Mouse (Mus musculus) liver, postnatal 0 days (tissue): Measurements from ENCODE around the gene Gas2. TPM values are rescaled to one million over a fixed set of nuclear protein-coding genes. Genes with fewer than 3 reads are reported as not detected.

Experiments used
- ATAC-seq: fragments of 200-750 bp; cut with Nextera tagmentation; 2 replicates; pipeline ENCODE4 v1.8.0; 2017; ENCODE audit warnings: mild to moderate bottlenecking, moderate library complexity
- DNase-seq: peaks from one replicate; pipeline ENCODE4 v3.0.0-alpha.2; 2016
- H3K27ac ChIP-seq: fragments of 300-500 bp; sonication (generic); 2 replicates; pipeline ENCODE4 v1.5.1; 2014; ENCODE audit warnings: antibody characterized with exemption, moderate library complexity, mild to moderate bottlenecking, low read depth
- H3K27me3 ChIP-seq: fragments of 300-500 bp; sonication (generic); 2 replicates; pipeline ENCODE4 v1.6.1; 2014; ENCODE audit warnings: low read length, control low read depth, mixed read lengths; ENCODE audit not compliant: insufficient read depth
- H3K36me3 ChIP-seq: fragments of 300-500 bp; sonication (generic); replicated peaks from 2 replicates; pipeline ENCODE4 v1.6.1; 2014; ENCODE audit warnings: mild to moderate bottlenecking, control low read depth, low read length, moderate library complexity, mixed read lengths; ENCODE audit not compliant: insufficient read depth
- H3K4me1 ChIP-seq: fragments of 300-500 bp; sonication (generic); 2 replicates; pipeline ENCODE4 v1.6.1; 2014; ENCODE audit warnings: antibody characterized with exemption, mild to moderate bottlenecking, control low read depth; ENCODE audit not compliant: insufficient read depth
- H3K4me2 ChIP-seq: fragments of 300-500 bp; sonication (generic); 2 replicates; pipeline ENCODE4 v1.6.1; 2014; ENCODE audit warnings: low read depth, mild to moderate bottlenecking, low read length, moderate library complexity, mixed read lengths
- H3K4me3 ChIP-seq: fragments of 300-500 bp; sonication (generic); 2 replicates; pipeline ENCODE4 v1.5.1; 2014; ENCODE audit warnings: low read depth, low read length
- H3K9ac ChIP-seq: fragments of 300-500 bp; sonication (generic); replicated peaks from 2 replicates; pipeline ENCODE4 v1.6.1; 2014; ENCODE audit warnings: mild to moderate bottlenecking, moderate library complexity
- H3K9me3 ChIP-seq: fragments of 300-500 bp; sonication (generic); 2 replicates; pipeline ENCODE4 v1.6.1; 2016; ENCODE audit warnings: mild to moderate bottlenecking, control low read depth, low read length, mixed read lengths
- CTCF ChIP-seq: sonication (generic); IDR thresholded peaks from 2 replicates; pipeline ENCODE4 v1.5.1; 2016; ENCODE audit warnings: antibody characterized with exemption, low read depth
- EP300 ChIP-seq: IDR thresholded peaks from 2 replicates; pipeline ENCODE4 v1.6.1; 2016; ENCODE audit warnings: antibody characterized with exemption, low read depth, mild to moderate bottlenecking
- WGBS: fragments of 180-500 bp; shearing (Covaris S2); extraction: QIAGEN DNeasy Blood & Tissue Kit; methylation state at CpG from one replicate; pipeline ENCODE4 v1.1.7; 2014; ENCODE audit not compliant: insufficient replicate concordance; 5-methylcytosine and 5-hydroxymethylcytosine counted together
- polyA plus RNA-seq: library from polyadenylated mRNA; unstranded; fragments of >200 nt; fragmentation: Nextera tagmentation; extraction: Ambion mirVana; gene quantifications from 2 replicates; pipeline ENCODE4 v1.2.1, GENCODE M21; 2015

The Gas2 gene
- polyA plus RNA-seq, 1 experiment from 2014 or later = 6.1 TPM

DNA sequence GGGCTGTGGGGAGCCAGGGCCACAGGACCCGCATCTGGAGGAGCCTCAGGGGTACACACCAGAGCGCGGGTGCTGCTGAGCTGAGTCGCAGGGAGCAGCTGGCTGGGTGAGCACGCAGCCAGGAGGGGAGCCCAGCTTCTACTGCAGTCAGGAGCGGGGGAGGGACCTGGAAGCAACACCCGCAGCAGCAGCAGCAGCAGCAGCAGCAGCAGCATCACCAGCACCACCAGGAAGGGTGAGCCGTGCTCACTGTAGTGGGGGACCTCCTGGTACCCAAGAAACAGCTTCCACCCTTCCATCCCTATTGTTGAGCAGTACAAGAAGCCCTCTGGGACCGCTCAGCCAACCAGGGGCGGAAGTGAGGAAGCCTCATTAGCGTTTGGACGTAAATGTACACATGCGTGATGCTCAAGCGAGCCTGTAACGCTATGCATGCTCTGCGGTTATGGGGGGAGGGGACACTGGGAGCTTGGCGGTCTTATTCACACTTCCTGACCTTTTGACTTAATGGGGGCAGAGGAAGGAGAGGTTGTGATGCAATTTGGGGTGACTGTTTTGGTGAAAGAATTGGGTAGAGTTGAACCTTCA is 17.4 kb downstream of the Gas2 start:
- H3K4me1 ChIP-seq = peaks cover 6% of the 10 kb centered on the region
- H3K36me3 ChIP-seq = no peaks in the 10 kb centered on the region
- no peaks in the 10 kb centered on the region for H3K27me3 ChIP-seq
- H3K9me3 ChIP-seq = no peaks in the 10 kb centered on the region
- 2% methylated on average over 17 of the region's 17 CpGs for WGBS
- ATAC-seq = peak; percentile 70
- no peak overlapping the region for H3K27ac ChIP-seq
- H3K4me3 ChIP-seq = peak overlapping the region; percentile 27
- TF ChIP-seq CTCF (no peak), EP300 (no peak)
- 0 out of 2 replicates have a peak overlapping the region, but pooled peaks have one; percentile 27 for H3K9ac ChIP-seq
- DNase-seq = peak; percentile 42
- peak overlapping the region; percentile 72 for H3K4me2 ChIP-seq

DNA sequence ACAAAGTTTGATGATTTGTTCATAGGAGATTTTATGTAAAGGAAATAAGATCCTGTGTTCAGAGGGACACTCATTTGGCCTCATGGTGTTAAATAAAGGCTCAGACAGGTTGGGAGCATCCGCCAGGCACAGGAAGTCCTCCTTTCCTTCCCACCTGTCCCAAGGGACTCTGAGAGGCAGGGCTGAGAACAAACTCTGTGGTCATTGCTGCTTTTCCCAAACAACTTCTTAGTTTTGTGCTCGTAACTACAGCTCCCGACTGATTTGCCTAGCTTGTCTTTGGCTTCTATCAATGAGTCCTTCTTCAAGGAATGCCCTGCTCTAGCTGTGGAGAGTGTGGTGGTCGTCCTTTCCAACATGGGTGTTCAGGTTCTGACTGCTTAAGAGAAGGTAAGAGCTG is 18.3 kb downstream of the Gas2 start:
- H3K9me3 ChIP-seq = no peaks in the 10 kb centered on the region
- DNase-seq = no peak
- no peaks in the 10 kb centered on the region for H3K36me3 ChIP-seq
- TF ChIP-seq EP300 = no peak
- no peak for TF ChIP-seq CTCF
- no peak overlapping the region for H3K9ac ChIP-seq
- H3K4me1 ChIP-seq = peaks cover 6% of the 10 kb centered on the region
- no peak overlapping the region for H3K4me3 ChIP-seq
- H3K27me3 ChIP-seq = no peaks in the 10 kb centered on the region
- no peak overlapping the region for H3K27ac ChIP-seq
- 66% methylated on average over 4 of the region's 4 CpGs for WGBS
- no peak for ATAC-seq
- no peak overlapping the region for H3K4me2 ChIP-seq

GRCm38 (mm10) chr7:51885345-51885744 is 23.5 kb downstream of the Gas2 start:
- ATAC-seq (no peak), DNase-seq (no peak)
- H3K9me3 ChIP-seq = no peaks in the 10 kb centered on the region
- WGBS = 63% methylated on average over 3 of the region's 3 CpGs
- H3K4me3 ChIP-seq = no peak overlapping the region
- no peaks in the 10 kb centered on the region for H3K36me3 ChIP-seq
- no peak overlapping the region for H3K9ac ChIP-seq
- H3K27me3 ChIP-seq = no peaks in the 10 kb centered on the region
- no peaks in the 10 kb centered on the region for H3K4me1 ChIP-seq
- H3K4me2 ChIP-seq = no peak overlapping the region
- no peak overlapping the region for H3K27ac ChIP-seq
- TF ChIP-seq CTCF (no peak), EP300 (no peak)

- no peak for DNase-seq
- no peaks in the 10 kb centered on the region for H3K9me3 ChIP-seq
- H3K4me1 ChIP-seq = 0 out of 2 replicates have a peak, but pooled peaks cover 3% of the 10 kb centered on the region
- WGBS = 76% methylated on average over 11 of the region's 11 CpGs
- H3K36me3 ChIP-seq = no peaks in the 10 kb centered on the region
- no peak overlapping the region for H3K27ac ChIP-seq
- H3K9ac ChIP-seq = no peak overlapping the region
- ATAC-seq = no peak
- H3K4me3 ChIP-seq = no peak overlapping the region
- no peaks in the 10 kb centered on the region for H3K27me3 ChIP-seq
- no peak overlapping the region for H3K4me2 ChIP-seq
- TF ChIP-seq EP300 (no peak), CTCF (no peak)
Measured at GRCm38 (mm10) chr7:51887678-51888567, 26.1 kb downstream of the Gas2 start.

DNA sequence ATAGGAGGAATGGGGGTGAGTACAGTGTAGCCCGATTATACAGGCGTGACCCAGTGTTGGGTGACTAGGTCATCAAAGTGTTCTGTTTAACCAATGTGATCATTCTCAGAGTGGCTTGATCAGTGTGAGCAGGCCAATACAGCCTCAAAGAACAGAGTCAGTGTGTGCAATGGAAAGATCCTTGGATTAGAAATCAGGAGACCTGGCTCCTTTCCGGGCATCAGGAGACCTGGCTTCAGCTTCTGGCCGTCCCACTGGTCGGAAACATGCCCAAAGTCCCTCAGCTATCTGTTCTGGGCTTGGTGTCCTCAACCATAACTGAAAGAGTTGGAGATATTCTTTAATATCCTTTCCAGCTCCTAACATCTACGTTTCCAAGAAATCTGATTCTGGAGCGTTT is 27.8 kb downstream of the Gas2 start:
- H3K27me3 ChIP-seq = no peaks in the 10 kb centered on the region
- TF ChIP-seq EP300 (no peak), CTCF (no peak)
- H3K4me1 ChIP-seq = 0 out of 2 replicates have a peak, but pooled peaks cover 3% of the 10 kb centered on the region
- ATAC-seq = no peak
- DNase-seq = no peak
- H3K9me3 ChIP-seq = no peaks in the 10 kb centered on the region
- no peaks in the 10 kb centered on the region for H3K36me3 ChIP-seq
- H3K4me3 ChIP-seq = no peak overlapping the region
- WGBS = 80% methylated on average over 7 of the region's 7 CpGs
- H3K4me2 ChIP-seq = no peak overlapping the region
- no peak overlapping the region for H3K9ac ChIP-seq
- H3K27ac ChIP-seq = no peak overlapping the region

GRCm38 (mm10) chr7:51892224-51892965 is 30.6 kb downstream of the Gas2 start:
- Histone ChIP-seq H3K36me3 (no peaks in the 10 kb centered on the region), H3K4me3 (no peak overlapping the region), H3K9ac (no peak overlapping the region), H3K4me2 (no peak overlapping the region), H3K27me3 (no peaks in the 10 kb centered on the region), H3K27ac (no peak overlapping the region), H3K4me1 (0 out of 2 replicates have a peak, but pooled peaks cover 3% of the 10 kb centered on the region), H3K9me3 (no peaks in the 10 kb centered on the region)
- no peak for TF ChIP-seq CTCF
- TF ChIP-seq EP300 = no peak
- WGBS = 81% methylated on average over 1 of the region's 1 CpGs
- ATAC-seq (0 out of 2 replicates have a peak, but pooled peaks have one; percentile 21), DNase-seq (no peak)
